In the genomic region with DNA sequence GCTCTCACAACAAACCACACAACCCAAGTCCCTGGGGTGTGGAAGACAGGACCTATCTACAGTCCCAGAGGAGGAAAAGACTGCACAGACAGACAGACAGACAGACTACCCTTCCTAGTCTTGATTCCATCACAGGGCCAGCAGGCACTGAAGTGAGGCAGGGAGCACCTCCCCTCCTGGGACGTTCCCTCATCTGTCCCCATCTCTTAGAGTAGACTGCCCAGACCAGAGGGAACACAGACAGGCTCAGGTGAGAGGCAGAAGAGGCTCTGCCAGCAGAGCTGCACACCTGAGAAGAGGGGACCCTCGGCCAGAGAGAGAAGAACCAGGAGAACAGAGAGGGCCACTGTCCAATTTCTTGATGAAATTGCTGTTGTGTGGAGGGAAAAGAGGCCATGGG, we compare ENCODE assay signal across 8 mouse cellular contexts.
"Had no signal": no experiment of that assay in that cellular context is flagged by ENCODE, and none has a peak within 500 bp of the region (broad histone marks: within the 10 kb centered on the region; RNA-seq: fewer than 3 reads in every experiment).

No protein-coding gene starts in this region.

- H3K9ac ChIP-seq: kidney, embryonic 15.5 days; liver, embryonic 15.5 days; midbrain, embryonic 12.5 days; neural tube, embryonic 15.5 days had no signal

- H3K4me2 ChIP-seq: kidney, embryonic 15.5 days; liver, embryonic 11.5 days; liver, embryonic 15.5 days; midbrain, embryonic 12.5 days; neural tube, embryonic 15.5 days had no signal

- H3K27ac ChIP-seq: kidney, embryonic 15.5 days; limb, embryonic 10.5 days; liver, embryonic 15.5 days; midbrain, embryonic 12.5 days had no signal

- H3K36me3 ChIP-seq: kidney, embryonic 15.5 days; limb, embryonic 10.5 days; liver, embryonic 15.5 days; midbrain, embryonic 12.5 days; neural tube, embryonic 15.5 days had no signal

- H3K9me3 ChIP-seq: kidney, embryonic 15.5 days; limb, embryonic 10.5 days; liver, embryonic 15.5 days; midbrain, embryonic 12.5 days; neural tube, embryonic 15.5 days had no signal

- DNase-seq: lung, adult 2 months had no signal

- H3K27me3 ChIP-seq: kidney, embryonic 15.5 days; liver, embryonic 15.5 days; megakaryocyte, embryonic 14.5 days; midbrain, embryonic 12.5 days; neural tube, embryonic 15.5 days had no signal

- H3K4me3 ChIP-seq: kidney, embryonic 15.5 days; limb, embryonic 10.5 days; liver, embryonic 15.5 days; midbrain, embryonic 12.5 days; neural tube, embryonic 15.5 days had no signal

- H3K4me1 ChIP-seq: midbrain, embryonic 12.5 days had no signal
